Mouse (Mus musculus): ENCODE measurements around the gene Pin1rt1.

Pin1rt1 gene

GRCm38 (mm10) chr2:104714254-104714691 lies 1.9 kb downstream of the Pin1rt1 start:
- DNase-seq (ENCODE audit: extremely low read depth, low read depth): no peak

- no peak for DNase-seq (ENCODE audit: extremely low read depth, low read depth)
Observed at GRCm38 (mm10) chr2:104712486-104712809, 3.7 kb downstream of the Pin1rt1 start.

GRCm38 (mm10) chr2:104711585-104712485 lies 4.3 kb downstream of the Pin1rt1 start, which contains the start of gene Tcp11l1:
TSS of gene Tcp11l1 (minus strand) at chr2:104712169.
- no peak for DNase-seq (ENCODE audit: extremely low read depth, low read depth)

- DNase-seq (ENCODE audit: extremely low read depth, low read depth): peak; percentile 69
Observed at GRCm38 (mm10) chr2:104710670-104711370, 5.4 kb downstream of the Pin1rt1 start.

- no peak for DNase-seq (ENCODE audit: extremely low read depth, low read depth)
Observed at GRCm38 (mm10) chr2:104709786-104710337, 6.3 kb downstream of the Pin1rt1 start.

GRCm38 (mm10) chr2:104704355-104704754 lies 11.8 kb downstream of the Pin1rt1 start:
- no peak for DNase-seq (ENCODE audit: extremely low read depth, low read depth)

- DNase-seq (ENCODE audit: extremely low read depth, low read depth): no peak
Observed at GRCm38 (mm10) chr2:104703158-104703557, 13.0 kb downstream of the Pin1rt1 start.

- DNase-seq (ENCODE audit: extremely low read depth, low read depth): no peak
Observed at GRCm38 (mm10) chr2:104699659-104700058, 16.5 kb downstream of the Pin1rt1 start.

- DNase-seq (ENCODE audit: extremely low read depth, low read depth): no peak
Observed at GRCm38 (mm10) chr2:104692551-104692950, 23.6 kb downstream of the Pin1rt1 start.

- peak; percentile 58 for DNase-seq (ENCODE audit: extremely low read depth, low read depth)
Observed at GRCm38 (mm10) chr2:104690720-104691119, 25.5 kb downstream of the Pin1rt1 start.

- DNase-seq (ENCODE audit: extremely low read depth, low read depth): no peak
Observed at GRCm38 (mm10) chr2:104688724-104689123, 27.5 kb downstream of the Pin1rt1 start.

GRCm38 (mm10) chr2:104688321-104688720 lies 27.9 kb downstream of the Pin1rt1 start:
- no peak for DNase-seq (ENCODE audit: extremely low read depth, low read depth)

GRCm38 (mm10) chr2:104687261-104687660 lies 28.9 kb downstream of the Pin1rt1 start:
- DNase-seq (ENCODE audit: extremely low read depth, low read depth): peak; percentile 65

- peak; percentile 38 for DNase-seq (ENCODE audit: extremely low read depth, low read depth)
Observed at GRCm38 (mm10) chr2:104685418-104685817, 30.8 kb downstream of the Pin1rt1 start.

- DNase-seq (ENCODE audit: extremely low read depth, low read depth): no peak
Observed at GRCm38 (mm10) chr2:104684771-104685170, 31.4 kb downstream of the Pin1rt1 start.

- DNase-seq (ENCODE audit: extremely low read depth, low read depth): no peak
Observed at GRCm38 (mm10) chr2:104677326-104677725, 38.9 kb downstream of the Pin1rt1 start.

GRCm38 (mm10) chr2:104671724-104672123 lies 44.5 kb downstream of the Pin1rt1 start:
- DNase-seq (ENCODE audit: extremely low read depth, low read depth): no peak

GRCm38 (mm10) chr2:104669122-104669804 lies 46.9 kb downstream of the Pin1rt1 start:
- no peak for DNase-seq (ENCODE audit: extremely low read depth, low read depth)
